Mouse (Mus musculus): ENCODE data around the gene Tnfrsf8.

- TF ChIP-seq CTCF (IDR thresholded peaks at IDR 0.05; ENCODE audit: control insufficient read depth, insufficient read depth, low read length) (no peak), POLR2A (IDR thresholded peaks at IDR 0.05; ENCODE audit: borderline replicate concordance, control insufficient read depth, low read depth, low read length) (no peak)
Measured at GRCm38 (mm10) chr4:145251546-145251945, 63.4 kb downstream of the Tnfrsf8 start.
